Mouse (Mus musculus) limb, embryonic 14.5 days (tissue): ENCODE results near the gene Rimklb. TPM values are rescaled to one million over a fixed set of nuclear protein-coding genes. Genes with fewer than 3 reads are reported as not detected.

ENCODE experiments used
- ATAC-seq: fragments of 200-750 bp; cut with Nextera tagmentation; 2 replicates; pipeline ENCODE4 v1.8.0; 2017; ENCODE audit warnings: low read depth, moderate number of reproducible peaks, moderate TSS enrichment; ENCODE audit not compliant: low FRiP score
- DNase-seq: peaks from one replicate; pipeline ENCODE4 v3.0.0-alpha.2; 2015; ENCODE audit warnings: low spot score
- H3K27ac ChIP-seq: fragments of 300-500 bp; sonication (generic); replicated peaks from 2 replicates; pipeline ENCODE4 v1.5.1; 2014; ENCODE audit warnings: low read depth, mild to moderate bottlenecking, low read length, moderate library complexity, mixed read lengths
- H3K27me3 ChIP-seq: fragments of 300-500 bp; sonication (generic); 2 replicates; pipeline ENCODE4 v1.6.1; 2014; ENCODE audit warnings: low read length, mixed read lengths; ENCODE audit not compliant: control insufficient read depth, insufficient read depth
- H3K36me3 ChIP-seq: fragments of 300-500 bp; sonication (generic); 2 replicates; pipeline ENCODE4 v1.6.1; 2014; ENCODE audit warnings: mild to moderate bottlenecking, low read length, moderate library complexity, mixed read lengths; ENCODE audit not compliant: control insufficient read depth, insufficient read depth
- H3K4me1 ChIP-seq: fragments of 300-500 bp; sonication (generic); 2 replicates; pipeline ENCODE4 v1.6.1; 2014; ENCODE audit warnings: antibody characterized with exemption, low read length, mixed read lengths; ENCODE audit not compliant: control insufficient read depth, insufficient read depth
- H3K4me2 ChIP-seq: fragments of 300-500 bp; sonication (generic); replicated peaks from 2 replicates; pipeline ENCODE4 v1.6.1; 2014; ENCODE audit warnings: low read depth, mild to moderate bottlenecking, low read length, moderate library complexity; ENCODE audit not compliant: severe bottlenecking
- H3K4me3 ChIP-seq: fragments of 300-500 bp; sonication (generic); replicated peaks from 2 replicates; pipeline ENCODE4 v1.5.1; 2014; ENCODE audit warnings: low read length
- H3K9ac ChIP-seq: fragments of 300-500 bp; sonication (generic); 2 replicates; pipeline ENCODE4 v1.6.1; 2014; ENCODE audit warnings: mild to moderate bottlenecking, low read depth, low read length, moderate library complexity; ENCODE audit not compliant: severe bottlenecking
- H3K9me3 ChIP-seq: fragments of 300-500 bp; sonication (generic); 2 replicates; pipeline ENCODE4 v1.6.1; 2016; ENCODE audit warnings: low read length; ENCODE audit not compliant: control insufficient read depth
- POLR2A ChIP-seq: fragments of 200-500 bp; IDR thresholded peaks from 2 replicates; pipeline ENCODE4 v1.8.0; 2012; ENCODE audit warnings: inconsistent platforms, mild to moderate bottlenecking, moderate library complexity, borderline replicate concordance; ENCODE audit not compliant: insufficient read depth, insufficient read length; ENCODE audit errors: extremely low read depth
- WGBS: fragments of 180-500 bp; shearing (Covaris S2); extraction: QIAGEN DNeasy Blood & Tissue Kit; methylation state at CpG from one replicate; pipeline ENCODE4 v1.1.7; 2014; 5-methylcytosine and 5-hydroxymethylcytosine counted together
- polyA plus RNA-seq, 2 experiments: library from polyadenylated mRNA; depleted of rRNA in 1 of 2; stranded (reverse) in 1 of 2; unstranded in 1 of 2; fragments of >200 nt; fragmentation: Nextera tagmentation in 1 of 2; extraction: Ambion mirVana in 1 of 2; gene quantifications; 2 replicates each; pipeline versions ENCODE4 v1.2.1 to v1.2.3; 2012 to 2014

The Rimklb gene
- polyA plus RNA-seq, 2 experiments: 18.2 to 43.3 TPM

- peak; percentile 79 for ATAC-seq
- WGBS: 40% methylated on average over 4 of the region's 4 CpGs
- Histone ChIP-seq H3K9ac (no peak overlapping the region), H3K4me3 (no peak overlapping the region), H3K4me2 (no peak overlapping the region), H3K27ac (no peak overlapping the region), H3K9me3 (no peaks in the 10 kb centered on the region), H3K36me3 (no peaks in the 10 kb centered on the region), H3K27me3 (no peaks in the 10 kb centered on the region), H3K4me1 (no peaks in the 10 kb centered on the region)
- DNase-seq: peak; percentile 73
- TF ChIP-seq POLR2A: no peak
These were observed 57.8 kb downstream of the Rimklb start for GRCm38 (mm10) chr6:122440632-122441226.

GRCm38 (mm10) chr6:122439249-122439648, 59.3 kb downstream of the Rimklb start:
- WGBS: 71% methylated on average over 4 of the region's 4 CpGs
- H3K4me1 ChIP-seq: no peaks in the 10 kb centered on the region
- no peak overlapping the region for H3K27ac ChIP-seq
- no peak for TF ChIP-seq POLR2A
- DNase-seq: no peak
- H3K36me3 ChIP-seq: no peaks in the 10 kb centered on the region
- H3K27me3 ChIP-seq: no peaks in the 10 kb centered on the region
- no peak overlapping the region for H3K4me3 ChIP-seq
- H3K9me3 ChIP-seq: no peaks in the 10 kb centered on the region
- no peak overlapping the region for H3K9ac ChIP-seq
- no peak for ATAC-seq
- no peak overlapping the region for H3K4me2 ChIP-seq

GRCm38 (mm10) chr6:122435270-122435669, 63.3 kb downstream of the Rimklb start:
- H3K4me1 ChIP-seq: no peaks in the 10 kb centered on the region
- no peak for ATAC-seq
- TF ChIP-seq POLR2A: no peak
- no peaks in the 10 kb centered on the region for H3K27me3 ChIP-seq
- no peak overlapping the region for H3K4me3 ChIP-seq
- no peak overlapping the region for H3K9ac ChIP-seq
- H3K36me3 ChIP-seq: no peaks in the 10 kb centered on the region
- no peak overlapping the region for H3K4me2 ChIP-seq
- H3K9me3 ChIP-seq: no peaks in the 10 kb centered on the region
- no peak for DNase-seq
- 95% methylated on average over 2 of the region's 2 CpGs for WGBS
- H3K27ac ChIP-seq: no peak overlapping the region

- Histone ChIP-seq H3K4me3 (no peak overlapping the region), H3K9me3 (no peaks in the 10 kb centered on the region), H3K4me2 (no peak overlapping the region), H3K27ac (no peak overlapping the region), H3K36me3 (no peaks in the 10 kb centered on the region), H3K9ac (no peak overlapping the region), H3K4me1 (no peaks in the 10 kb centered on the region), H3K27me3 (no peaks in the 10 kb centered on the region)
- 55% methylated on average over 7 of the region's 7 CpGs for WGBS
- no peak for DNase-seq
- TF ChIP-seq POLR2A: no peak
- ATAC-seq: no peak
These were observed 71.1 kb downstream of the Rimklb start for GRCm38 (mm10) chr6:122427456-122427855.

GRCm38 (mm10) chr6:122417015-122417414, 81.5 kb downstream of the Rimklb start:
- Histone ChIP-seq H3K9ac (no peak overlapping the region), H3K27ac (no peak overlapping the region), H3K4me3 (no peak overlapping the region), H3K4me2 (no peak overlapping the region), H3K9me3 (no peaks in the 10 kb centered on the region), H3K4me1 (peaks cover 7% of the 10 kb centered on the region), H3K36me3 (no peaks in the 10 kb centered on the region), H3K27me3 (no peaks in the 10 kb centered on the region)
- DNase-seq (no peak), ATAC-seq (no peak; the same call in 1 of the 2 replicates)
- no peak for TF ChIP-seq POLR2A
- WGBS: 36% methylated on average over 7 of the region's 7 CpGs
